Mouse (Mus musculus): ENCODE data around the gene Epor. TPM values are rescaled to one million over a fixed set of nuclear protein-coding genes. Genes with fewer than 3 reads are reported as not detected.

Gene Epor
- polyA plus RNA-seq, 1 experiment from 2014 or later, result 124 TPM

- 70% methylated on average over 3 of the region's 3 CpGs for WGBS (ENCODE audit: insufficient replicate concordance)
- ATAC-seq (ENCODE audit: insufficient read depth), result no peak
- H3K4me2 ChIP-seq, result no peak overlapping the region; the same call in 1 of the 2 replicates
- H3K27me3 ChIP-seq, result no peaks in the 10 kb centered on the region
- H3K36me3 ChIP-seq (replicated peaks), result peaks cover 6% of the 10 kb centered on the region
- no peak overlapping the region for H3K27ac ChIP-seq (replicated peaks)
- peaks cover 42% of the 10 kb centered on the region for H3K4me1 ChIP-seq (replicated peaks)
- H3K4me3 ChIP-seq (replicated peaks), result no peak overlapping the region
- H3K9me3 ChIP-seq (replicated peaks), result no peaks in the 10 kb centered on the region
- no peak overlapping the region for H3K9ac ChIP-seq
Measured at GRCm38 (mm10) chr9:21925034-21925433, 38.3 kb downstream of the Epor start.

GRCm38 (mm10) chr9:21924099-21924493 is 39.2 kb downstream of the Epor start:
- peak; percentile 68 for ATAC-seq (ENCODE audit: insufficient read depth)
- no peak overlapping the region for H3K4me3 ChIP-seq (replicated peaks)
- no peaks in the 10 kb centered on the region for H3K9me3 ChIP-seq (replicated peaks)
- H3K9ac ChIP-seq, result no peak overlapping the region
- 27% methylated on average over 6 of the region's 6 CpGs for WGBS (ENCODE audit: insufficient replicate concordance)
- peak overlapping the region; percentile 73 for H3K27ac ChIP-seq (replicated peaks)
- peaks cover 6% of the 10 kb centered on the region for H3K36me3 ChIP-seq (replicated peaks)
- peaks cover 42% of the 10 kb centered on the region for H3K4me1 ChIP-seq (replicated peaks)
- peak overlapping the region; percentile 7; the same call in 1 of the 2 replicates for H3K4me2 ChIP-seq
- H3K27me3 ChIP-seq, result no peaks in the 10 kb centered on the region

- Histone ChIP-seq H3K4me3 (replicated peaks) (no peak overlapping the region), H3K9ac (no peak overlapping the region), H3K36me3 (replicated peaks) (peaks cover 6% of the 10 kb centered on the region), H3K4me1 (replicated peaks) (peaks cover 46% of the 10 kb centered on the region), H3K4me2 (peak overlapping the region; percentile 7; the same call in 1 of the 2 replicates), H3K27ac (replicated peaks) (peak overlapping the region; percentile 73), H3K9me3 (replicated peaks) (no peaks in the 10 kb centered on the region), H3K27me3 (no peaks in the 10 kb centered on the region)
- ATAC-seq (ENCODE audit: insufficient read depth), result no peak
- 23% methylated on average over 3 of the region's 3 CpGs for WGBS (ENCODE audit: insufficient replicate concordance)
Measured at GRCm38 (mm10) chr9:21923490-21924098, 39.7 kb downstream of the Epor start.

GRCm38 (mm10) chr9:21923036-21923435 is 40.3 kb downstream of the Epor start:
- Histone ChIP-seq H3K4me3 (replicated peaks) (no peak overlapping the region), H3K27me3 (no peaks in the 10 kb centered on the region), H3K36me3 (replicated peaks) (peaks cover 6% of the 10 kb centered on the region), H3K9ac (no peak overlapping the region), H3K4me2 (no peak overlapping the region), H3K4me1 (replicated peaks) (peaks cover 52% of the 10 kb centered on the region), H3K27ac (replicated peaks) (no peak overlapping the region), H3K9me3 (replicated peaks) (no peaks in the 10 kb centered on the region)
- no peak for ATAC-seq (ENCODE audit: insufficient read depth)
- 69% methylated on average over 4 of the region's 4 CpGs for WGBS (ENCODE audit: insufficient replicate concordance)

- Histone ChIP-seq H3K4me3 (replicated peaks) (0 out of 2 replicates have a peak overlapping the region, but pooled peaks have one; percentile 67), H3K4me1 (replicated peaks) (peaks cover 32% of the 10 kb centered on the region), H3K27me3 (peaks cover 25% of the 10 kb centered on the region), H3K9me3 (replicated peaks) (no peaks in the 10 kb centered on the region), H3K27ac (replicated peaks) (peak overlapping the region; percentile 51; the same call in 1 of the 2 replicates), H3K36me3 (replicated peaks) (no peaks in the 10 kb centered on the region; the same call in 1 of the 2 replicates), H3K4me2 (peak overlapping the region; percentile 98), H3K9ac (peak overlapping the region; percentile 25; the same call in 1 of the 2 replicates)
- 30% methylated on average over 5 of the region's 5 CpGs for WGBS (ENCODE audit: insufficient replicate concordance)
- ATAC-seq (ENCODE audit: insufficient read depth), result no peak
Measured at GRCm38 (mm10) chr9:21918692-21919384, 44.5 kb downstream of the Epor start.

- peak within 1 kb of the TSS; percentile 51 for H3K27ac ChIP-seq (replicated peaks)
- peaks cover 25% of the 10 kb centered on the region for H3K4me1 ChIP-seq (replicated peaks)
- peak within 1 kb of the TSS; percentile 72 for H3K9ac ChIP-seq
- peak; percentile 88 for ATAC-seq (ENCODE audit: insufficient read depth)
- H3K9me3 ChIP-seq (replicated peaks), result no peaks in the 10 kb centered on the region
- peak within 1 kb of the TSS; percentile 98 for H3K4me2 ChIP-seq
- peak within 1 kb of the TSS; percentile 67 for H3K4me3 ChIP-seq (replicated peaks)
- WGBS (ENCODE audit: insufficient replicate concordance), result 1% methylated on average over 36 of the region's 36 CpGs
- peaks cover 25% of the 10 kb centered on the region for H3K27me3 ChIP-seq
- H3K36me3 ChIP-seq (replicated peaks), result peaks cover 3% of the 10 kb centered on the region; the same call in 1 of the 2 replicates
Measured at GRCm38 (mm10) chr9:21918035-21918592, 45.2 kb downstream of the Epor start, which contains the start of gene Rab3d. TSS of gene Rab3d (minus strand) at chr9:21918192.

- ATAC-seq (ENCODE audit: insufficient read depth), result peak; percentile 31; the same call in 1 of the 2 replicates
- H3K36me3 ChIP-seq (replicated peaks), result peaks cover 3% of the 10 kb centered on the region; the same call in 1 of the 2 replicates
- H3K4me1 ChIP-seq (replicated peaks), result peaks cover 23% of the 10 kb centered on the region
- 1% methylated on average over 35 of the region's 35 CpGs for WGBS (ENCODE audit: insufficient replicate concordance)
- H3K27me3 ChIP-seq, result peaks cover 25% of the 10 kb centered on the region
- H3K4me2 ChIP-seq, result peak overlapping the region; percentile 98
- H3K4me3 ChIP-seq (replicated peaks), result peak overlapping the region; percentile 67
- H3K27ac ChIP-seq (replicated peaks), result peak overlapping the region; percentile 16
- peak overlapping the region; percentile 72 for H3K9ac ChIP-seq
- H3K9me3 ChIP-seq (replicated peaks), result no peaks in the 10 kb centered on the region
Measured at GRCm38 (mm10) chr9:21917493-21918034, 45.7 kb downstream of the Epor start.

GRCm38 (mm10) chr9:21916851-21917492 is 46.3 kb downstream of the Epor start:
- Histone ChIP-seq H3K4me1 (replicated peaks) (peaks cover 23% of the 10 kb centered on the region), H3K4me2 (peak overlapping the region; percentile 98), H3K9ac (peak overlapping the region; percentile 72; the same call in 1 of the 2 replicates), H3K9me3 (replicated peaks) (no peaks in the 10 kb centered on the region), H3K27me3 (peaks cover 25% of the 10 kb centered on the region), H3K36me3 (replicated peaks) (peaks cover 3% of the 10 kb centered on the region; the same call in 1 of the 2 replicates), H3K4me3 (replicated peaks) (peak overlapping the region; percentile 67), H3K27ac (replicated peaks) (peak overlapping the region; percentile 16; the same call in 1 of the 2 replicates)
- ATAC-seq (ENCODE audit: insufficient read depth), result no peak
- 47% methylated on average over 3 of the region's 3 CpGs for WGBS (ENCODE audit: insufficient replicate concordance)

- Histone ChIP-seq H3K27me3 (no peaks in the 10 kb centered on the region), H3K36me3 (replicated peaks) (0 out of 2 replicates have a peak, but pooled peaks cover 3% of the 10 kb centered on the region), H3K27ac (replicated peaks) (0 out of 2 replicates have a peak overlapping the region, but pooled peaks have one; percentile 24), H3K9me3 (replicated peaks) (no peaks in the 10 kb centered on the region), H3K9ac (no peak overlapping the region), H3K4me1 (replicated peaks) (no peaks in the 10 kb centered on the region), H3K4me2 (no peak overlapping the region), H3K4me3 (replicated peaks) (no peak overlapping the region)
- peak; percentile 31; the same call in 1 of the 2 replicates for ATAC-seq (ENCODE audit: insufficient read depth)
- WGBS (ENCODE audit: insufficient replicate concordance), result 45% methylated on average over 10 of the region's 10 CpGs
Measured at GRCm38 (mm10) chr9:21909474-21910223, 53.7 kb downstream of the Epor start.
